Mouse (Mus musculus) bone marrow macrophage, adult 2 months (primary cell): Measurements from ENCODE around the gene Fam169a. TPM values are rescaled to one million over a fixed set of nuclear protein-coding genes. Genes with fewer than 3 reads are reported as not detected.

Experiments
- H3K27ac ChIP-seq: 2 replicates; pipeline ENCODE4 v1.5.1; 2012; ENCODE audit warnings: low read depth, low read length; ENCODE audit not compliant: insufficient read depth
- H3K4me1 ChIP-seq: 2 replicates; pipeline ENCODE4 v1.6.1; 2012; ENCODE audit warnings: low read length; ENCODE audit not compliant: control insufficient read depth, insufficient read depth
- H3K4me3 ChIP-seq: 2 replicates; pipeline ENCODE4 v1.5.1; 2012; ENCODE audit warnings: mild to moderate bottlenecking, low read length, moderate library complexity; ENCODE audit not compliant: insufficient read depth
- CTCF ChIP-seq: IDR thresholded peaks from 2 replicates; pipeline ENCODE4 v1.5.1; 2012; ENCODE audit warnings: low read depth, mild to moderate bottlenecking, low read length, moderate library complexity
- POLR2A ChIP-seq: IDR thresholded peaks from 2 replicates; pipeline ENCODE4 v1.6.1; 2012; ENCODE audit warnings: mild to moderate bottlenecking, low read depth, low read length, borderline replicate concordance
- polyA plus RNA-seq: library from polyadenylated mRNA; stranded (reverse); fragments of >200 nt; gene quantifications from 2 replicates; pipeline ENCODE4 v1.2.4, GENCODE M21; 2012; ENCODE audit not compliant: missing spikeins, insufficient read depth, insufficient read length

Fam169a gene
- polyA plus RNA-seq, 1 experiment: not detected

DNA sequence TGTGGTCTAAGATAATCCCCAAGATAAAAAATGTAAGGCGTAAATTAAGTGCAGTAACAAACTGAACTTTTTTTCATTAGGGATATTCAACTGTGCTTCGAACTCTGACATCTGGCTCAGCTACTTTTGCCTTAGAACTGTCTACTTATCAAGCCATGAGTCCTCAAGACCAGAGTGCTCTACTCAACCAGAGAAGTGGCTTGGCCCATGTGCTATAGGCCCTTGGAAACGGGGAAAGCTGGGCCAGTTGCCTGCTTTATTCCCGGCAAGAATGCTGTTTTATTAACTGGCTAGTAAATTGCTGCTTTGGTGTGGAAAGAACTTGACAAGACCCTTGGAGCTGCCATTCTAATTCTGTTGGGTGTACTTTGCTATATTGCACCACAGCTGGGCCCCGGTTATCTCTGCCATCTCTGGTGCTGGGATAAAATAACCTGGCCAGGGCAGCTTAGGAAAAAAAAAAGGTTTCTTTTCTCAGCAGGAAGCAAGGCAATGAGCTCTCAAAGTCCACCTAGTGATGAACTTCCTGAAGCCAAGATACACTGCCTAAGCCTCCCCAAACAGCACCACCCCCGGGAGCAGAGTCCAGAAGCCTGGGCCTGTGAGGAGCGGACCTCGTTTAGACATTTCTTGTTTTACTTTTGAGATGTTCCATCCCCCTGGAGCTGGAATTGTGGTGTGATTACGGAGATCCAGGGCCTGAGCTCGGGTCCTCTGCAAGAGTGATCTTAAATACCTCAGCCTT lies 108.6 kb downstream of the Fam169a start:
- Histone ChIP-seq H3K4me1 (no peaks in the 10 kb centered on the region), H3K27ac (no peak overlapping the region), H3K4me3 (no peak overlapping the region)
- TF ChIP-seq POLR2A (no peak), CTCF (no peak)

GRCm38 (mm10) chr13:97176731-97177130 lies 109.6 kb downstream of the Fam169a start:
- no peak overlapping the region for H3K27ac ChIP-seq
- H3K4me1 ChIP-seq: no peaks in the 10 kb centered on the region
- no peak overlapping the region for H3K4me3 ChIP-seq
- no peak for TF ChIP-seq CTCF
- TF ChIP-seq POLR2A: no peak

GRCm38 (mm10) chr13:97178943-97179342 lies 111.9 kb downstream of the Fam169a start:
- no peak overlapping the region for H3K4me3 ChIP-seq
- H3K4me1 ChIP-seq: no peaks in the 10 kb centered on the region
- H3K27ac ChIP-seq: no peak overlapping the region
- TF ChIP-seq CTCF (no peak), POLR2A (no peak)

DNA sequence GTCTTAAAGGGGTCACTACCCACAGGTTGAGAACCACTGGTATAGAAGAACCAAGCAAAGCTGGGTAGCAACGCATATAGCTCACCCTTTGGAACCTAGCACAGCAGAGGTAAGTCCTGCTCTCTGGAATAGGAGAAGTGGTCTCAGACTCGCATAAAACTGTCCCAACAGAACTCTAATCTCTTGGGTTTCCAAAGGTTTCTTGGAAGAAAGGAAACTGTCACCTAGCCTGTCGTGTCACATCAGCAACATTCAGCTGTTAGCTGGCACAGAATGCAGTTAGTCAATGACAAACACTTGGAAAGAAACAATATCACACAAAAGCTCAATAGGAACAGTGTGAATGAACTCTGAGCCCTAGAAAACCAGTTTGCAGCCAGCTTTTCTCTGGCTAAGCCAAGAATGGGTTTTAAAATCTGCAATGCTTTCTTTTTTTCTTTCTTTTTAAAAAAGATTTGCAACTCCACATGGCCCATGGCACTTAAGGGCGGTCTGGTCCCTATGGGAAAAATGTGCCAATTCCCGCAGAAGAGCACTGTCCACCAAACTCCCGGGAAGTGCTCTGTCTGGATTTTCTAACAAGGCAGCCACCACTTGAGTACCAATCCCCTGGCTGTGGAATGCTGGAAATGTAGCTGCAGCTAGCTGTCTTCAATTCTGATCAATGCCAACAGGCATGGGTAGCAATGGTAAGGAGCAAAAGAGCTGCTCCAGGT lies 113.2 kb downstream of the Fam169a start:
- Histone ChIP-seq H3K4me1 (no peaks in the 10 kb centered on the region), H3K4me3 (no peak overlapping the region), H3K27ac (no peak overlapping the region)
- TF ChIP-seq CTCF (no peak), POLR2A (no peak)

Other genes with a start within 250 kb of the Fam169a start
- not detected in 2 replicates for gene Gcnt4, start 142.6 kb upstream of the Fam169a start, polyA plus RNA-seq
- not detected in 2 replicates for gene 1700029F12Rik, start 32.9 kb upstream of the Fam169a start, polyA plus RNA-seq
- 53.6 and 67.9 TPM in 2 replicates for gene Gm6169, start 32.0 kb downstream of the Fam169a start, polyA plus RNA-seq
- gene Gfm2, start 70.7 kb downstream of the Fam169a start, polyA plus RNA-seq: 20.0 and 24.4 TPM in 2 replicates
- gene Nsa2, start 70.7 kb downstream of the Fam169a start, polyA plus RNA-seq: 251 and 257 TPM in 2 replicates
- 312 and 325 TPM in 2 replicates for gene Hexb, start 131.1 kb downstream of the Fam169a start, polyA plus RNA-seq
- 9.2 and 10.7 TPM in 2 replicates for gene Enc1, start 173.8 kb downstream of the Fam169a start, polyA plus RNA-seq